Mouse (Mus musculus): ENCODE measurements around the gene Cul4a. TPM values are rescaled to one million over a fixed set of nuclear protein-coding genes. Genes with fewer than 3 reads are reported as not detected.
A peak's percentile ranks its signal among the peaks of the same experiment; 100 is the strongest.

Gene Cul4a
- polyA plus RNA-seq, 1 experiment from 2014 or later: 69.8 TPM

GRCm38 (mm10) chr8:13148476-13148875 is 43.1 kb downstream of the Cul4a start:
- Histone ChIP-seq H3K27ac (replicated peaks) (no peak overlapping the region), H3K27me3 (no peaks in the 10 kb centered on the region), H3K4me1 (replicated peaks) (no peaks in the 10 kb centered on the region), H3K4me2 (no peak overlapping the region), H3K9ac (no peak overlapping the region), H3K9me3 (no peaks in the 10 kb centered on the region), H3K4me3 (no peak overlapping the region), H3K36me3 (peaks cover 60% of the 10 kb centered on the region)
- no peak for ATAC-seq (ENCODE audit: low FRiP score, low read depth)
- WGBS: 93% methylated on average over 2 of the region's 2 CpGs

DNA sequence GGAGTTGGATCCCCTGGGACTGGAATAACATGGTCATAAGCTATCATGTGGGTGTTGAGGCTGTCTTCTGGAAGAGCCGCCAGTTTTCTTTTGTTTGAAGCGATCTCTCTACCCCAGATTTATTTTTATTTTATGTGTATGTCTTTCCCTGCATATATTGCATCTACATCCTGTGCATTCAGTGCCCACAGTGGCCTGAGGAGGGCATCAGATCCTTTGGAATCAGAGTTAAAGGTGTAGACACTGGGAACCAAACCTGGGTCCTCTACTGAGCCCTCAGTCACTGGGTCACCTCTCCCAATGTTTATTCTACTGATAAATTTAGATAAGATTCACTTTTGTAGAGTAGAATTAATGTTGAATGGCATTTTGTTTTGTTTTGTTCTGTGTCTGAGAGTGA is 43.9 kb downstream of the Cul4a start:
- H3K36me3 ChIP-seq: peaks cover 53% of the 10 kb centered on the region
- no peak overlapping the region for H3K27ac ChIP-seq (replicated peaks)
- H3K4me1 ChIP-seq (replicated peaks): no peaks in the 10 kb centered on the region
- no peak overlapping the region for H3K4me2 ChIP-seq
- ATAC-seq (ENCODE audit: low FRiP score, low read depth): no peak
- no peaks in the 10 kb centered on the region for H3K9me3 ChIP-seq
- H3K4me3 ChIP-seq: no peak overlapping the region
- no peaks in the 10 kb centered on the region for H3K27me3 ChIP-seq
- no peak overlapping the region for H3K9ac ChIP-seq
- WGBS: 91% methylated on average over 2 of the region's 2 CpGs

- Histone ChIP-seq H3K27me3 (no peaks in the 10 kb centered on the region), H3K9ac (no peak overlapping the region), H3K36me3 (peaks cover 47% of the 10 kb centered on the region), H3K4me1 (replicated peaks) (no peaks in the 10 kb centered on the region), H3K27ac (replicated peaks) (no peak overlapping the region), H3K9me3 (no peaks in the 10 kb centered on the region), H3K4me3 (no peak overlapping the region), H3K4me2 (no peak overlapping the region)
- 71% methylated on average over 5 of the region's 5 CpGs for WGBS
- ATAC-seq (ENCODE audit: low FRiP score, low read depth): no peak
Observed at GRCm38 (mm10) chr8:13149866-13150265, 44.4 kb downstream of the Cul4a start.

DNA sequence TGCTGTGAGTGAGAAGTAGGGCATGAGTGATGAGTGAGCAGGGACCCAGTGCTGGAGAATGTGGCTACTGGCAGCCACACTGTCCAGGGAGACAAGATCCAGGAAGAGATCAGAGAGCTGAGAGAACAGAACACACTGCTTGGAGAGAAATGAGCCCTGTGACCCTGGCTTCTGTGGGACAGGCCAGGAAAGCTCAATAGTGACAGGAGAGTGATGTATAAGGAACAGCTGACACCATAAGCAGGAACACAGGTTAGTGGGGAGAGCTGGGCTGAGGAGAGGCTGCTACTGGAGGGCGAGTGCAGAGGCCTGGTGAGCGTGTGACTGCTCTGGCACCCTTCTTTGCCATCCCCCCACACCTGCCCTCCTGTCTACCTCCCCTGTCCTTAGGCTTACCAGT is 45.5 kb downstream of the Cul4a start:
- Histone ChIP-seq H3K27me3 (no peaks in the 10 kb centered on the region), H3K4me1 (replicated peaks) (no peaks in the 10 kb centered on the region), H3K9ac (no peak overlapping the region), H3K9me3 (no peaks in the 10 kb centered on the region), H3K4me3 (no peak overlapping the region), H3K27ac (replicated peaks) (no peak overlapping the region), H3K4me2 (no peak overlapping the region), H3K36me3 (peaks cover 36% of the 10 kb centered on the region)
- no peak for ATAC-seq (ENCODE audit: low FRiP score, low read depth)
- 90% methylated on average over 2 of the region's 2 CpGs for WGBS

DNA sequence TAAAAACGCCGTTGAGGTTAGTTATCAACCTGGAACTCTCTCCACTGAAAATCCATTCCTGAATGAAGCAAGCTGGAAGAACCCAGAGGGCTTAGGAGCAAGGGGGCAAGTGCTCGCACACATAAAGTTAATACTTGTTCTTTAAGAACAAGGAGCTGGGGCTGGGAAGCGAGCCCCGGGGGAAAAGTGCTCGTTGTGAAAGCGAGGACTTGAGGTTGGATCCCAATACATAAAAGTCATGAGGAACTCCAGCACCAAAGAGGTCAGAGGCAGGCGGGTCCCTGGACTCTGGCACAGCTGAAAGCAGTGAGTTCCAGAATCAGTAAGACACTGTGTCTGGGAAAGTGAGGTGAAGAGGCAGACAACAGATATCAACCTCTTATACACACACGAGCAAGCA is 48.7 kb downstream of the Cul4a start:
- ATAC-seq (ENCODE audit: low FRiP score, low read depth): no peak
- Histone ChIP-seq H3K4me1 (replicated peaks) (peaks cover 5% of the 10 kb centered on the region), H3K36me3 (peaks cover 10% of the 10 kb centered on the region), H3K27ac (replicated peaks) (no peak overlapping the region), H3K4me2 (no peak overlapping the region), H3K9ac (no peak overlapping the region), H3K9me3 (no peaks in the 10 kb centered on the region), H3K27me3 (no peaks in the 10 kb centered on the region), H3K4me3 (no peak overlapping the region)
- 83% methylated on average over 9 of the region's 9 CpGs for WGBS

DNA sequence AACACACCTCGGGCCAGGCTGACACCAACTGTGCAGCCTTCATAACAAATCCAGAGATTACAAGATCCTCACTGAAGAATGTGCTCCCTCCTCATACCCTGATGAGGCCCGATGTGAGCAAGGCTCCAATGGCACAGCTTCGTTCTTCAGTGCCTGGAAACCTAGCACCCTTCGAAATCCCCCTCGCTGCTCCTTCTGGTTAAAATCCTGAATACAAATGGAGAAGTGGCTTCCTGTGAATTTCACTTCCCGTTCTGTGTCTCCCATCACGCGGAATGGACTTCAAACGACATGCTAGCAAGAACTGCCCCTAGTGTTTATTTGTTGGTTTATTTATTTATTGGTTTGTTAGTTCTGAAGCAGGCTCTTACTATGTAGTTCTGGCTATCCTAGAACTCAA is 49.9 kb downstream of the Cul4a start:
- Histone ChIP-seq H3K27me3 (no peaks in the 10 kb centered on the region), H3K4me2 (no peak overlapping the region), H3K9me3 (no peaks in the 10 kb centered on the region), H3K27ac (replicated peaks) (no peak overlapping the region), H3K4me1 (replicated peaks) (peaks cover 13% of the 10 kb centered on the region), H3K36me3 (no peaks in the 10 kb centered on the region), H3K9ac (no peak overlapping the region), H3K4me3 (no peak overlapping the region)
- ATAC-seq (ENCODE audit: low FRiP score, low read depth): no peak
- 72% methylated on average over 9 of the region's 9 CpGs for WGBS

GRCm38 (mm10) chr8:13156327-13157097 is 51.1 kb downstream of the Cul4a start:
- Histone ChIP-seq H3K4me3 (no peak overlapping the region), H3K9me3 (no peaks in the 10 kb centered on the region), H3K36me3 (no peaks in the 10 kb centered on the region), H3K9ac (no peak overlapping the region), H3K27me3 (no peaks in the 10 kb centered on the region), H3K27ac (replicated peaks) (no peak overlapping the region), H3K4me2 (no peak overlapping the region), H3K4me1 (replicated peaks) (peaks cover 23% of the 10 kb centered on the region)
- no peak for ATAC-seq (ENCODE audit: low FRiP score, low read depth)
- WGBS: 73% methylated on average over 12 of the region's 12 CpGs

- Histone ChIP-seq H3K27ac (replicated peaks) (peak within 1 kb of the TSS; percentile 81), H3K27me3 (no peaks in the 10 kb centered on the region), H3K4me3 (peak within 1 kb of the TSS; percentile 94), H3K4me1 (replicated peaks) (peaks cover 24% of the 10 kb centered on the region), H3K9ac (peak within 1 kb of the TSS; percentile 99), H3K4me2 (peak within 1 kb of the TSS; percentile 90), H3K9me3 (no peaks in the 10 kb centered on the region), H3K36me3 (no peaks in the 10 kb centered on the region)
- under 1% methylated on average over 45 of the region's 50 CpGs for WGBS
- peak; percentile 97 for ATAC-seq (ENCODE audit: low FRiP score, low read depth)
Observed at GRCm38 (mm10) chr8:13158718-13159376, 53.4 kb downstream of the Cul4a start, which contains the start of gene Lamp1. Gene Lamp1, plus strand, starts transcription at chr8:13159161.

- Histone ChIP-seq H3K4me1 (replicated peaks) (peaks cover 24% of the 10 kb centered on the region), H3K9ac (peak overlapping the region; percentile 99), H3K27ac (replicated peaks) (peak overlapping the region; percentile 81), H3K4me2 (peak overlapping the region; percentile 90), H3K4me3 (peak overlapping the region; percentile 94), H3K36me3 (no peaks in the 10 kb centered on the region), H3K9me3 (no peaks in the 10 kb centered on the region), H3K27me3 (no peaks in the 10 kb centered on the region)
- ATAC-seq (ENCODE audit: low FRiP score, low read depth): peak; percentile 80
- under 1% methylated on average over 41 of the region's 49 CpGs for WGBS
Observed at GRCm38 (mm10) chr8:13159377-13159881, 54.0 kb downstream of the Cul4a start.

DNA sequence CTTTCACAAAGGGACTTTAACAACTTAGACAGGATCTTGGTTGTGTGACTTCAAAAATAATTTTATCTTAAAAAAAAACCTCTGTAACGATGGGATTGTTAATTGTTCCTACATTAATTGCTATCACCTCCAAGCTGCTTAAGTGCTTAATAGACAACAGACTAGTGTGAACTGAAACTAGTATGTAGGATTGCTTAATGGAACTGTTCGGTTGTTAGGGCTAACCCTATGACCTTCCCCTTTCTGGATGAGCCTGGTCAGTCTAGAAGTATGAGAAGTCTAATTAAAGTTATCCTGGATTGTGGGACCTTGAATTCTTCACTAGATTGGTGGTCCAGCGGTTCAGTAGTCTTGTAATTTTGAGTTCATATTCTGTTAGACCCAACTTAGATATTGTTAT is 55.3 kb downstream of the Cul4a start:
- no peak for ATAC-seq (ENCODE audit: low FRiP score, low read depth)
- H3K27ac ChIP-seq (replicated peaks): no peak overlapping the region
- H3K4me2 ChIP-seq: peak overlapping the region; percentile 90
- H3K4me3 ChIP-seq: peak overlapping the region; percentile 94; the same call in 1 of the 2 replicates
- no peaks in the 10 kb centered on the region for H3K27me3 ChIP-seq
- no peak overlapping the region; the same call in 1 of the 2 replicates for H3K9ac ChIP-seq
- H3K4me1 ChIP-seq (replicated peaks): peaks cover 24% of the 10 kb centered on the region
- no peaks in the 10 kb centered on the region for H3K36me3 ChIP-seq
- H3K9me3 ChIP-seq: no peaks in the 10 kb centered on the region
- WGBS: 92% methylated on average over 3 of the region's 3 CpGs

- no peaks in the 10 kb centered on the region for H3K27me3 ChIP-seq
- H3K9me3 ChIP-seq: no peaks in the 10 kb centered on the region
- WGBS: 73% methylated on average over 6 of the region's 6 CpGs
- no peak overlapping the region for H3K4me3 ChIP-seq
- peaks cover 24% of the 10 kb centered on the region for H3K4me1 ChIP-seq (replicated peaks)
- H3K4me2 ChIP-seq: no peak overlapping the region
- H3K27ac ChIP-seq (replicated peaks): no peak overlapping the region
- H3K36me3 ChIP-seq: peaks cover 6% of the 10 kb centered on the region
- H3K9ac ChIP-seq: no peak overlapping the region
- no peak for ATAC-seq (ENCODE audit: low FRiP score, low read depth)
Observed at GRCm38 (mm10) chr8:13162098-13162497, 56.7 kb downstream of the Cul4a start.

DNA sequence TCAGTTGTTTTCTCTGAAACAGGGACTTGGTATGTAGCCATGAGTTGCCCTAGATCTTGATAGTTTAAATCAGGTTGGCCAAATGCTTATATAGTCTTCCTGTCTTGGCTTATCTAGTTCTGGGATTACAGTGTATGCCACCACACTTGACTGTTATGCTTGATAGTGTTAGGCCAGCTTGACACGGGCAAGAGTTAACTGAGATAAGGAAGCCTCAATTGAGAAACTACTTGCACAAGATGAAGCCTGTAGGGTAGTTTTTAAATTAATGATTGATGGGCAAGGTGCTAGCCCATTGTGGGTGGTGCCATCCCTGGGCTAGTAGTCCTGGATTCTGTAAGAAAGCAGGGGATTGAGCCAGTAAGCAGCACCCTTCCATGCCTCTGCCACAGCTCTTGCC is 58.1 kb downstream of the Cul4a start:
- ATAC-seq (ENCODE audit: low FRiP score, low read depth): no peak
- 90% methylated on average over 1 of the region's 1 CpGs for WGBS
- H3K27ac ChIP-seq (replicated peaks): no peak overlapping the region
- peaks cover 21% of the 10 kb centered on the region for H3K4me1 ChIP-seq (replicated peaks)
- no peak overlapping the region for H3K4me2 ChIP-seq
- peaks cover 20% of the 10 kb centered on the region for H3K36me3 ChIP-seq
- no peak overlapping the region for H3K9ac ChIP-seq
- no peaks in the 10 kb centered on the region for H3K27me3 ChIP-seq
- no peak overlapping the region for H3K4me3 ChIP-seq
- H3K9me3 ChIP-seq: no peaks in the 10 kb centered on the region

Measured in hindbrain, embryonic 15.5 days (tissue).